Comparison of ENCODE assay signal across 8 mouse cellular contexts in the genomic region with DNA sequence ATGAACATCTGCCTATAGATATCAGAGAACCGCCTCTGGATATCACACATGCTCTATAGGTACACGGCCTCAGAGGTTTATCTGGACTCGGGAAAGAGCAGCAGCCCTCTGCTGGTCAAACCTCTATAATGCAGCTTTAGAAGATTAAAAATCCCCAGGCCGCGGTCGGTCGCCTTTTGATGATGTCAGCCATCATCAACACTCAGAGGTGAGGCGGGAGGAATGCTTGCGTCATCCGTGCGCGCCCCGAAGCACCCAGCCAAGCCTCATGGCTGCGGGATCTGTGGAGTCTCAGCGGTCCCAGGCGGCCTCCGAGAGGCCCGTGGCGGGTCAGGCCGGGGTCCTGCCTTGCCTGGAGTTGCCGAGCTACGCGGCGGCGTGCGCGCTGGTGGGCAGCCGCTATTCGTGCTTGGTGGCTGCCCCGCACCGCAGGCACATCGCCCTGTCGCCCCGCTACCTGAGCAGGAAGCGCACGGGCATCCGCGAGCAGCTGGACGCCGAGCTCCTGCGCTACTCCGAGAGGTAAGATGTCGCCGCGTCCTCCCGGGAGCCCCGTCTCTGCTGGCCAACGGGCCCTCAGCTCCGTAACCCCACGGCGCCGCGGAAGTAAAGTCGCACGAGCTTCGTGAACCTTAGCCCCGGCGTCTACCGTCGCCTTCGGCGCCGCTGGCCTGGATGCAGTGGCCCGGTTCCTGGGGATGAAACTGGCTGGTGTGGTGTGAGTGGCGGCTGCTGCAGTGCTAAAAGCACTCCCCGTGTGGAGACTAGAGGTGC. TPM values are rescaled to one million over a fixed set of nuclear protein-coding genes. Genes with fewer than 3 reads are reported as not detected.
A peak's percentile ranks its signal among the peaks of the same experiment; 100 is the strongest.
DNase-seq lines count a peak whose midpoint lies in the region; ATAC-seq and TF ChIP-seq lines count a peak whose summit lies in the region.

A gene (plus strand): TSS at position 249 of the 774 bp plus-strand sequence.

- TF ChIP-seq POLR2A in cortical plate, adult 2 months (IDR thresholded peaks at IDR 0.05; ENCODE audit: extremely low read depth, insufficient read depth, low read length), result peak; percentile 66

- peak within 1 kb of the TSS; percentile 85 for H3K4me3 ChIP-seq in cortical plate, adult 2 months (ENCODE audit: insufficient read depth, low read length)
- H3K4me3 ChIP-seq in megakaryocyte, embryonic 14.5 days (replicated peaks), result peak within 1 kb of the TSS; percentile 98

- peak; percentile 82 for ATAC-seq in activated CD4-positive, CD25-positive, alpha-beta regulatory T cell, adult 4 months

- H3K9me3 ChIP-seq in megakaryocyte, embryonic 14.5 days, result no peaks in the 10 kb centered on the region

- H3K4me1 ChIP-seq in cortical plate, adult 2 months (ENCODE audit: control insufficient read depth, insufficient read depth, low read length), result no peaks in the 10 kb centered on the region; the same call in 1 of the 2 replicates
- peaks cover 36% of the 10 kb centered on the region for H3K4me1 ChIP-seq in megakaryocyte, embryonic 14.5 days

- TF ChIP-seq CTCF in cortical plate, adult 2 months (IDR thresholded peaks at IDR 0.05; ENCODE audit: extremely low read depth, insufficient read depth, low read length), result peak; percentile 65

- H3K36me3 ChIP-seq in megakaryocyte, embryonic 14.5 days (replicated peaks; ENCODE audit: low read length), result peaks cover 8% of the 10 kb centered on the region

- peak; percentile 92 to 94 for DNase-seq in gastrocnemius, adult 8-10 months (ENCODE audit: low spot score in 2 of 2)
- DNase-seq in hindlimb bud, embryonic 11.5 days (ENCODE audit: extremely low spot score, low read depth, low spot score), result peak; percentile 96
- DNase-seq in left cerebral cortex, adult 8-10 months (ENCODE audit: low spot score in 2 of 2), result peak; percentile 95 to 99
- DNase-seq in right cerebral cortex, postnatal 10 days (ENCODE audit: low spot score in 2 of 2), result peak; percentile 98 to 99
- DNase-seq in urinary bladder, postnatal 25 days (ENCODE audit: low spot score), result peak; percentile 97

- H3K27ac ChIP-seq in cortical plate, adult 2 months (ENCODE audit: insufficient read depth, low read length), result no peak within 1 kb of the TSS

- peaks cover 6% of the 10 kb centered on the region for H3K27me3 ChIP-seq in megakaryocyte, embryonic 14.5 days (replicated peaks)

RNA-seq across cellular contexts. Expression of the gene that starts here (rescaled TPM):
- 10 to 100 TPM; 26.3 to 52.2 TPM for polyA plus RNA-seq in activated CD4-positive, CD25-positive, alpha-beta regulatory T cell, adult 4 months (2017; shearing (Covaris generic))
- 5.6 and 5.9 TPM in 2 replicates for polyA plus RNA-seq in cortical plate, adult 2 months (2012; rRNA removed)
- total RNA-seq in gastrocnemius, adult 8-10 months (2022), result 10 to 100 TPM; 10.1 to 12.2 (median 11.0) TPM
- total RNA-seq in left cerebral cortex, adult 8-10 months (2022), result 10 to 100 TPM in 3 of 4 experiments, 1 to 10 TPM in 1; 8.1 to 14.3 (median 13.3) TPM
- polyA plus RNA-seq in megakaryocyte, embryonic 14.5 days (2012; ENCODE audit: insufficient read depth, low replicate concordance), result 2.2 and 3.7 TPM in 2 replicates
